In the genomic region with DNA sequence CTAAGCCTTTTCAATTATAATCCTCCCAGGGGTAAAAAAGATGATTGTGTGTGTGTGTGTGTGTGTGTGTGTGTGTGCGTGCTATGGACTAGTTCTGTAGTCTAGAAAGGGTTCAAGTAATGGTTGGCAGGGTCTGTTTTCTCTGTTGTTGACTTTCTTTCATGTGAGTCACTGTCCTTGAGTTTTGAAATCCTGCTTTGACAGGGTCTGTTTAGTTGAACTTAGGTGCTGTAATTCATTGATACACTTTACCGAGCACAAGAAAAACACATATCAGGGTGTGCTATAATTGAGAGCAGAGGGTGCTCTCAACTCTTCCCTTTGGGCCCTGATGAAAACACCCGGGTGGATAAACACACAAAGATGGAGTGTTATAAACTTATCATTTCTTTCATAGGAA, we compare ENCODE assay signal across 17 mouse cellular contexts.
DNase-seq lines count a peak whose midpoint lies in the region; ATAC-seq lines count a peak whose summit lies in the region.
"Had no signal": no experiment of that assay in that cellular context is flagged by ENCODE, and none has a peak within 500 bp of the region (broad histone marks: within the 10 kb centered on the region; RNA-seq: fewer than 3 reads in every experiment).

No protein-coding gene starts in this region.

- no peaks in the 10 kb centered on the region for H3K36me3 ChIP-seq in heart, embryonic 12.5 days
- no peaks in the 10 kb centered on the region for H3K36me3 ChIP-seq in heart, embryonic 16.5 days (ENCODE audit: control insufficient read depth, insufficient read depth)
- H3K36me3 ChIP-seq in heart, embryonic 11.5 days (ENCODE audit: control insufficient read depth, insufficient read depth, low read length), result no peaks in the 10 kb centered on the region
- no peaks in the 10 kb centered on the region for H3K36me3 ChIP-seq in kidney, embryonic 16.5 days (ENCODE audit: insufficient read depth, low read length)
- no peaks in the 10 kb centered on the region for H3K36me3 ChIP-seq in liver, embryonic 16.5 days (ENCODE audit: control insufficient read depth, insufficient read depth)
- H3K36me3 ChIP-seq in liver, embryonic 12.5 days, result no peaks in the 10 kb centered on the region
- H3K36me3 ChIP-seq: embryonic facial prominence, embryonic 12.5 days; heart, embryonic 10.5 days; hindbrain, embryonic 15.5 days had no signal

- no peak for ATAC-seq in heart, embryonic 12.5 days (ENCODE audit: insufficient number of reproducible peaks, low FRiP score)
- ATAC-seq in heart, embryonic 16.5 days (replicated peaks; ENCODE audit: extremely low read depth, insufficient read depth, low FRiP score), result no peak
- ATAC-seq in heart, embryonic 11.5 days (replicated peaks; ENCODE audit: insufficient number of reproducible peaks, low FRiP score, low TSS enrichment), result no peak
- ATAC-seq in kidney, embryonic 16.5 days (ENCODE audit: low FRiP score, low TSS enrichment), result no peak
- ATAC-seq in liver, embryonic 16.5 days (ENCODE audit: low read depth), result peak; percentile 45
- ATAC-seq in liver, embryonic 12.5 days, result no peak
- ATAC-seq: forebrain, postnatal 0 days; intestine, embryonic 16.5 days had no signal

- intact Hi-C loops in heart, postnatal 36 days (cut with DNase I), result no loop called here

- H3K4me2 ChIP-seq in heart, embryonic 12.5 days, result no peak overlapping the region
- H3K4me2 ChIP-seq in heart, embryonic 16.5 days (ENCODE audit: low read depth, low read length), result peak overlapping the region; percentile 43
- H3K4me2 ChIP-seq in heart, embryonic 11.5 days, result no peak overlapping the region
- no peak overlapping the region; the same call in 1 of the 2 replicates for H3K4me2 ChIP-seq in kidney, embryonic 16.5 days (replicated peaks; ENCODE audit: low read depth, low read length)
- H3K4me2 ChIP-seq in liver, embryonic 16.5 days (ENCODE audit: low read depth, low read length), result no peak overlapping the region
- no peak overlapping the region for H3K4me2 ChIP-seq in liver, embryonic 12.5 days
- H3K4me2 ChIP-seq: embryonic facial prominence, embryonic 12.5 days; hindbrain, embryonic 15.5 days had no signal

- H3K27ac ChIP-seq in heart, embryonic 12.5 days (ENCODE audit: poor library complexity, severe bottlenecking), result 0 out of 2 replicates have a peak overlapping the region, but pooled peaks have one; percentile 19
- H3K27ac ChIP-seq in heart, embryonic 16.5 days (ENCODE audit: low read length), result peak overlapping the region; percentile 40; the same call in 1 of the 2 replicates
- no peak overlapping the region for H3K27ac ChIP-seq in heart, embryonic 11.5 days (ENCODE audit: low read depth, low read length)
- 0 out of 2 replicates have a peak overlapping the region, but pooled peaks have one; percentile 35 for H3K27ac ChIP-seq in kidney, embryonic 16.5 days (ENCODE audit: low read length)
- H3K27ac ChIP-seq in liver, embryonic 16.5 days (ENCODE audit: low read length), result peak overlapping the region; percentile 56
- no peak overlapping the region for H3K27ac ChIP-seq in liver, embryonic 12.5 days
- H3K27ac ChIP-seq: embryonic facial prominence, embryonic 12.5 days; forebrain, embryonic 13.5 days; heart, embryonic 10.5 days; hindbrain, embryonic 15.5 days had no signal

- no peaks in the 10 kb centered on the region for H3K27me3 ChIP-seq in heart, embryonic 12.5 days (replicated peaks)
- no peaks in the 10 kb centered on the region for H3K27me3 ChIP-seq in heart, embryonic 16.5 days (ENCODE audit: control insufficient read depth, insufficient read depth, low read length)
- H3K27me3 ChIP-seq in heart, embryonic 11.5 days (ENCODE audit: control insufficient read depth, insufficient read depth, low read length), result no peaks in the 10 kb centered on the region
- no peaks in the 10 kb centered on the region for H3K27me3 ChIP-seq in kidney, embryonic 16.5 days (ENCODE audit: insufficient read depth, low read length)
- H3K27me3 ChIP-seq in liver, embryonic 16.5 days (ENCODE audit: control insufficient read depth, insufficient read depth, low read depth, low read length), result no peaks in the 10 kb centered on the region
- no peaks in the 10 kb centered on the region for H3K27me3 ChIP-seq in liver, embryonic 12.5 days (replicated peaks)
- H3K27me3 ChIP-seq: embryonic facial prominence, embryonic 12.5 days; forebrain, embryonic 13.5 days; hindbrain, embryonic 15.5 days had no signal

- no peak overlapping the region for H3K4me3 ChIP-seq in heart, embryonic 12.5 days
- H3K4me3 ChIP-seq in heart, embryonic 16.5 days (ENCODE audit: low read length), result no peak overlapping the region
- no peak overlapping the region for H3K4me3 ChIP-seq in heart, embryonic 11.5 days (ENCODE audit: low read depth, low read length)
- H3K4me3 ChIP-seq in kidney, embryonic 16.5 days (ENCODE audit: low read length), result no peak overlapping the region
- H3K4me3 ChIP-seq in liver, embryonic 16.5 days (ENCODE audit: low read depth, low read length), result no peak overlapping the region
- no peak overlapping the region for H3K4me3 ChIP-seq in liver, embryonic 12.5 days
- H3K4me3 ChIP-seq: embryonic facial prominence, embryonic 12.5 days; forebrain, embryonic 13.5 days; heart, embryonic 10.5 days; hindbrain, embryonic 15.5 days had no signal

- H3K4me1 ChIP-seq in heart, embryonic 12.5 days (replicated peaks), result peaks cover 43% of the 10 kb centered on the region
- peaks cover 32% of the 10 kb centered on the region for H3K4me1 ChIP-seq in heart, embryonic 16.5 days (ENCODE audit: control insufficient read depth, insufficient read depth, low read length)
- peaks cover 13% of the 10 kb centered on the region for H3K4me1 ChIP-seq in heart, embryonic 11.5 days (ENCODE audit: control insufficient read depth, insufficient read depth, low read length)
- peaks cover 17% of the 10 kb centered on the region for H3K4me1 ChIP-seq in kidney, embryonic 16.5 days (ENCODE audit: insufficient read depth, low read length)
- peaks cover 5% of the 10 kb centered on the region for H3K4me1 ChIP-seq in liver, embryonic 16.5 days (ENCODE audit: control insufficient read depth, low read depth, low read length)
- H3K4me1 ChIP-seq in liver, embryonic 12.5 days, result peaks cover 9% of the 10 kb centered on the region

- H3K9me3 ChIP-seq in heart, embryonic 12.5 days (replicated peaks), result no peaks in the 10 kb centered on the region
- no peaks in the 10 kb centered on the region for H3K9me3 ChIP-seq in heart, embryonic 16.5 days (replicated peaks; ENCODE audit: control insufficient read depth, low read length)
- H3K9me3 ChIP-seq in heart, embryonic 11.5 days (replicated peaks; ENCODE audit: control insufficient read depth, low read length), result no peaks in the 10 kb centered on the region
- no peaks in the 10 kb centered on the region for H3K9me3 ChIP-seq in kidney, embryonic 16.5 days (ENCODE audit: low read length)
- H3K9me3 ChIP-seq in liver, embryonic 16.5 days (replicated peaks; ENCODE audit: control insufficient read depth, low read length), result no peaks in the 10 kb centered on the region
- H3K9me3 ChIP-seq in liver, embryonic 12.5 days (replicated peaks), result no peaks in the 10 kb centered on the region
- H3K9me3 ChIP-seq: embryonic facial prominence, embryonic 12.5 days; forebrain, embryonic 13.5 days; heart, embryonic 10.5 days; hindbrain, embryonic 15.5 days had no signal

- no peak overlapping the region for H3K9ac ChIP-seq in heart, embryonic 12.5 days
- no peak overlapping the region for H3K9ac ChIP-seq in heart, embryonic 16.5 days (ENCODE audit: low read length)
- no peak overlapping the region for H3K9ac ChIP-seq in heart, embryonic 11.5 days (ENCODE audit: low read depth, low read length)
- H3K9ac ChIP-seq in kidney, embryonic 16.5 days (replicated peaks; ENCODE audit: low read length), result no peak overlapping the region
- H3K9ac ChIP-seq in liver, embryonic 16.5 days (ENCODE audit: low read depth, low read length), result no peak overlapping the region
- H3K9ac ChIP-seq in liver, embryonic 12.5 days, result no peak overlapping the region
- H3K9ac ChIP-seq: embryonic facial prominence, embryonic 12.5 days; forebrain, embryonic 13.5 days; forebrain, postnatal 0 days; hindbrain, embryonic 15.5 days had no signal

- WGBS in heart, embryonic 12.5 days, result 59% methylated on average over 3 of the region's 3 CpGs
- 62% methylated on average over 3 of the region's 3 CpGs for WGBS in heart, embryonic 16.5 days
- 74% methylated on average over 3 of the region's 3 CpGs for WGBS in heart, embryonic 11.5 days (ENCODE audit: insufficient replicate concordance)
- WGBS in kidney, embryonic 16.5 days, result 43% methylated on average over 3 of the region's 3 CpGs
- WGBS in liver, embryonic 16.5 days (ENCODE audit: insufficient replicate concordance), result 48% methylated on average over 3 of the region's 3 CpGs
- WGBS in liver, embryonic 12.5 days (ENCODE audit: insufficient replicate concordance), result 65% methylated on average over 3 of the region's 3 CpGs

- no peak for DNase-seq in heart, postnatal 36 days
- no peak for DNase-seq in kidney, postnatal 4 days
- DNase-seq: cerebellum, adult 11-12 months; cerebellum, adult 9-10 months; gastrocnemius, postnatal 14 days had no signal

Comparison
In these comparisons a context has a peak if more than half of its experiments do, and no peak if none do; other contexts are left out.
1. H3K27ac ChIP-seq: peak in heart, embryonic 12.5 days (single experiment), heart, embryonic 16.5 days (single experiment), kidney, embryonic 16.5 days (single experiment) and liver, embryonic 16.5 days (single experiment); none in heart, embryonic 11.5 days (single experiment) and liver, embryonic 12.5 days (single experiment).